In the genomic region with DNA sequence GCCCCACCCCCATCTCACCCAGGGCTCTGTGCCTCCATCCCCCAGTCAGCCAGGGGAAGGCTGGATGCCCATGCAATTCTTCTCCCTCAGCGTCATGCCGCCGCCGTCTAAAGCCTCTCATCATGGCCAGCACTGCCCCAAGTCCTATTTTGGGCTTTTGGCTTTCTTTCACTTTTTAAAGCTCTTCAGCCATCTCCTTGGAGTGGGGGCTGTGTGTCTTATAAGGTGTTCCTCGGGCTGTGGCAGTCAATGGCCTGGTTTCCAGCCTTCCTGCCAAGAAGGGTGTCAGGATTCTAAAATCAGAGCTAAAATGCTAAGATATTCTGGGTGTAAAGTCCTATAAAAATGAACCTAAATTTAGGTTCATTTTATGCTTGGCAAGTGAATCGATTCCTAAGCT, we compare ENCODE assay signal across 33 mouse cellular contexts. TPM values are rescaled to one million over a fixed set of nuclear protein-coding genes. Genes with fewer than 3 reads are reported as not detected.
DNase-seq lines count a peak whose midpoint lies in the region; ATAC-seq lines count a peak whose summit lies in the region.
"Had no signal": no experiment of that assay in that cellular context is flagged by ENCODE, and none has a peak within 500 bp of the region (broad histone marks: within the 10 kb centered on the region; RNA-seq: fewer than 3 reads in every experiment).

No protein-coding gene starts in this region.

- no peaks in the 10 kb centered on the region for H3K27me3 ChIP-seq in forebrain, embryonic 15.5 days
- H3K27me3 ChIP-seq in forebrain, embryonic 13.5 days, result no peaks in the 10 kb centered on the region; the same call in 1 of the 2 replicates
- 0 out of 2 replicates have a peak, but pooled peaks cover 3% of the 10 kb centered on the region for H3K27me3 ChIP-seq in heart, embryonic 15.5 days
- H3K27me3 ChIP-seq in heart, embryonic 10.5 days (ENCODE audit: insufficient read depth, poor library complexity, severe bottlenecking), result peaks cover 5% of the 10 kb centered on the region
- no peaks in the 10 kb centered on the region for H3K27me3 ChIP-seq in limb, embryonic 15.5 days
- H3K27me3 ChIP-seq in limb, embryonic 10.5 days (ENCODE audit: low read depth, poor library complexity, severe bottlenecking), result no peaks in the 10 kb centered on the region
- H3K27me3 ChIP-seq in stomach, embryonic 16.5 days (ENCODE audit: control insufficient read depth, insufficient read depth, low read length), result no peaks in the 10 kb centered on the region
- H3K27me3 ChIP-seq: CH12.LX; embryonic facial prominence, embryonic 15.5 days; heart, embryonic 12.5 days; hindbrain, embryonic 15.5 days; stomach, embryonic 15.5 days had no signal

- no peak overlapping the region for H3K4me2 ChIP-seq in forebrain, embryonic 15.5 days (replicated peaks)
- no peak overlapping the region for H3K4me2 ChIP-seq in forebrain, embryonic 13.5 days
- H3K4me2 ChIP-seq in heart, embryonic 15.5 days, result no peak overlapping the region
- no peak overlapping the region for H3K4me2 ChIP-seq in limb, embryonic 15.5 days
- no peak overlapping the region for H3K4me2 ChIP-seq in stomach, embryonic 16.5 days (ENCODE audit: low read depth, low read length)
- H3K4me2 ChIP-seq: embryonic facial prominence, embryonic 15.5 days; heart, embryonic 12.5 days; hindbrain, embryonic 15.5 days; midbrain, embryonic 11.5 days; stomach, embryonic 15.5 days had no signal

- no peak overlapping the region for H3K9ac ChIP-seq in forebrain, embryonic 15.5 days (replicated peaks)
- H3K9ac ChIP-seq in forebrain, embryonic 13.5 days, result no peak overlapping the region
- H3K9ac ChIP-seq in heart, embryonic 15.5 days, result no peak overlapping the region
- 0 out of 2 replicates have a peak overlapping the region, but pooled peaks have one; percentile 3 for H3K9ac ChIP-seq in limb, embryonic 15.5 days
- 0 out of 2 replicates have a peak overlapping the region, but pooled peaks have one; percentile 2 for H3K9ac ChIP-seq in stomach, embryonic 16.5 days (ENCODE audit: low read length)
- H3K9ac ChIP-seq: embryonic facial prominence, embryonic 15.5 days; heart, embryonic 12.5 days; hindbrain, embryonic 15.5 days; liver, embryonic 14.5 days; stomach, embryonic 15.5 days had no signal

- no peaks in the 10 kb centered on the region for H3K9me3 ChIP-seq in forebrain, embryonic 15.5 days
- peaks cover 2% of the 10 kb centered on the region; the same call in 1 of the 2 replicates for H3K9me3 ChIP-seq in forebrain, embryonic 13.5 days (replicated peaks)
- no peaks in the 10 kb centered on the region for H3K9me3 ChIP-seq in heart, embryonic 15.5 days (replicated peaks)
- H3K9me3 ChIP-seq in heart, embryonic 10.5 days, result no peaks in the 10 kb centered on the region
- H3K9me3 ChIP-seq in limb, embryonic 15.5 days, result no peaks in the 10 kb centered on the region
- H3K9me3 ChIP-seq in limb, embryonic 10.5 days (replicated peaks), result no peaks in the 10 kb centered on the region
- peaks cover 2% of the 10 kb centered on the region; the same call in 1 of the 2 replicates for H3K9me3 ChIP-seq in stomach, embryonic 16.5 days (replicated peaks; ENCODE audit: control insufficient read depth, low read length)
- H3K9me3 ChIP-seq: embryonic facial prominence, embryonic 15.5 days; hindbrain, embryonic 15.5 days; stomach, embryonic 15.5 days had no signal

- no peaks in the 10 kb centered on the region for H3K36me3 ChIP-seq in forebrain, embryonic 15.5 days
- no peaks in the 10 kb centered on the region for H3K36me3 ChIP-seq in forebrain, embryonic 13.5 days (ENCODE audit: poor library complexity, severe bottlenecking)
- no peaks in the 10 kb centered on the region for H3K36me3 ChIP-seq in heart, embryonic 15.5 days
- H3K36me3 ChIP-seq in heart, embryonic 10.5 days, result no peaks in the 10 kb centered on the region
- no peaks in the 10 kb centered on the region for H3K36me3 ChIP-seq in limb, embryonic 15.5 days
- no peaks in the 10 kb centered on the region for H3K36me3 ChIP-seq in limb, embryonic 10.5 days
- H3K36me3 ChIP-seq in stomach, embryonic 16.5 days (ENCODE audit: control insufficient read depth, insufficient read depth, low read length), result no peaks in the 10 kb centered on the region
- H3K36me3 ChIP-seq: embryonic facial prominence, embryonic 10.5 days; embryonic facial prominence, embryonic 15.5 days; hindbrain, embryonic 10.5 days; hindbrain, embryonic 15.5 days; stomach, embryonic 15.5 days had no signal

- ATAC-seq in forebrain, embryonic 15.5 days (replicated peaks), result no peak
- ATAC-seq in forebrain, embryonic 13.5 days, result no peak
- no peak for ATAC-seq in heart, embryonic 15.5 days (replicated peaks; ENCODE audit: insufficient number of reproducible peaks, insufficient read depth, low FRiP score, low read depth)
- no peak for ATAC-seq in limb, embryonic 15.5 days (ENCODE audit: insufficient number of reproducible peaks, low FRiP score, low TSS enrichment, low read depth)
- ATAC-seq in stomach, embryonic 16.5 days (ENCODE audit: insufficient read depth, low FRiP score), result no peak
- ATAC-seq: activated CD4-positive, CD25-positive, alpha-beta regulatory T cell, adult 4 months; forebrain, embryonic 14.5 days; midbrain, embryonic 16.5 days had no signal

- DNase-seq in heart, embryonic 10.5 days (ENCODE audit: low spot score), result no peak
- DNase-seq in limb, embryonic 10.5 days (ENCODE audit: low spot score), result no peak
- no peak for DNase-seq in urinary bladder, postnatal 25 days (ENCODE audit: low spot score)
- DNase-seq: adrenal gland, adult 2 months; adrenal gland, postnatal 36 days; cerebellum, adult 8-10 months; cerebellum, postnatal 25 days; gastrocnemius, postnatal 25 days; heart, adult 11 months; heart, postnatal 14 days; kidney, adult 18-20 months; left cerebral cortex, postnatal 4 days; liver; lung, adult 2 months; lung, postnatal 14 days had no signal

- 59% methylated on average over 6 of the region's 6 CpGs for WGBS in forebrain, embryonic 15.5 days
- WGBS in forebrain, embryonic 13.5 days, result 71% methylated on average over 6 of the region's 6 CpGs
- 51% methylated on average over 6 of the region's 6 CpGs for WGBS in heart, embryonic 15.5 days
- 70% methylated on average over 6 of the region's 6 CpGs for WGBS in heart, embryonic 10.5 days
- 43% methylated on average over 6 of the region's 6 CpGs for WGBS in limb, embryonic 15.5 days
- WGBS in limb, embryonic 10.5 days, result 71% methylated on average over 6 of the region's 6 CpGs
- 70% methylated on average over 6 of the region's 6 CpGs for WGBS in stomach, embryonic 16.5 days

- H3K4me3 ChIP-seq in forebrain, embryonic 15.5 days, result no peak overlapping the region
- H3K4me3 ChIP-seq in forebrain, embryonic 13.5 days, result no peak overlapping the region
- H3K4me3 ChIP-seq in heart, embryonic 15.5 days, result no peak overlapping the region
- no peak overlapping the region for H3K4me3 ChIP-seq in heart, embryonic 10.5 days
- no peak overlapping the region for H3K4me3 ChIP-seq in limb, embryonic 15.5 days
- H3K4me3 ChIP-seq in limb, embryonic 10.5 days, result no peak overlapping the region
- no peak overlapping the region for H3K4me3 ChIP-seq in stomach, embryonic 16.5 days (replicated peaks; ENCODE audit: low read length)
- H3K4me3 ChIP-seq: embryonic facial prominence, embryonic 10.5 days; embryonic facial prominence, embryonic 15.5 days; heart, embryonic 12.5 days; hindbrain, embryonic 10.5 days; hindbrain, embryonic 15.5 days; stomach, embryonic 15.5 days had no signal

- peak overlapping the region; percentile 43; the same call in 1 of the 2 replicates for H3K27ac ChIP-seq in forebrain, embryonic 15.5 days (replicated peaks)
- H3K27ac ChIP-seq in forebrain, embryonic 13.5 days, result no peak overlapping the region
- 0 out of 2 replicates have a peak overlapping the region, but pooled peaks have one; percentile 15 for H3K27ac ChIP-seq in heart, embryonic 15.5 days
- no peak overlapping the region for H3K27ac ChIP-seq in heart, embryonic 10.5 days
- H3K27ac ChIP-seq in limb, embryonic 15.5 days, result peak overlapping the region; percentile 48; the same call in 1 of the 2 replicates
- H3K27ac ChIP-seq in limb, embryonic 10.5 days, result no peak overlapping the region
- 0 out of 2 replicates have a peak overlapping the region, but pooled peaks have one; percentile 23 for H3K27ac ChIP-seq in stomach, embryonic 16.5 days (ENCODE audit: low read length)
- H3K27ac ChIP-seq: embryonic facial prominence, embryonic 10.5 days; embryonic facial prominence, embryonic 15.5 days; hindbrain, embryonic 10.5 days; hindbrain, embryonic 15.5 days; kidney, postnatal 0 days; liver, embryonic 14.5 days; stomach, embryonic 15.5 days had no signal

- H3K4me1 ChIP-seq in forebrain, embryonic 15.5 days, result peaks cover 17% of the 10 kb centered on the region; the same call in 1 of the 2 replicates
- H3K4me1 ChIP-seq in forebrain, embryonic 13.5 days, result peaks cover 9% of the 10 kb centered on the region
- H3K4me1 ChIP-seq in heart, embryonic 15.5 days (replicated peaks), result peaks cover 29% of the 10 kb centered on the region
- H3K4me1 ChIP-seq in heart, embryonic 10.5 days, result peaks cover 14% of the 10 kb centered on the region
- peaks cover 27% of the 10 kb centered on the region for H3K4me1 ChIP-seq in limb, embryonic 15.5 days
- no peaks in the 10 kb centered on the region; the same call in 1 of the 2 replicates for H3K4me1 ChIP-seq in limb, embryonic 10.5 days
- H3K4me1 ChIP-seq in stomach, embryonic 16.5 days (ENCODE audit: control insufficient read depth, insufficient read depth, low read length), result peaks cover 15% of the 10 kb centered on the region; the same call in 1 of the 2 replicates
- H3K4me1 ChIP-seq: hindbrain, embryonic 15.5 days had no signal

RNA-seq across cellular contexts. Expression of a gene that starts 39.6 kb away (rescaled TPM):
- 1.4 and 3.1 TPM in 2 replicates for polyA plus RNA-seq in forebrain, embryonic 15.5 days (2015; fragmentation: Nextera tagmentation; extraction: Ambion mirVana)
- 2.3 and 2.4 TPM in 2 replicates for polyA plus RNA-seq in forebrain, embryonic 13.5 days (2015; fragmentation: Nextera tagmentation; extraction: Ambion mirVana)
- 12.9 and 15.0 TPM in 2 replicates for polyA plus RNA-seq in heart, embryonic 15.5 days (2015; fragmentation: Nextera tagmentation; extraction: Ambion mirVana)
- polyA plus RNA-seq in heart, embryonic 10.5 days (2016; fragmentation: Nextera tagmentation; extraction: Ambion mirVana), result 1.1 and 1.5 TPM in 2 replicates
- polyA plus RNA-seq in limb, embryonic 15.5 days (2015; fragmentation: Nextera tagmentation; extraction: Ambion mirVana), result 25.0 and 26.9 TPM in 2 replicates
- polyA plus RNA-seq in limb, embryonic 10.5 days (2016; fragmentation: Nextera tagmentation; extraction: Ambion mirVana), result 4.9 and 8.4 TPM in 2 replicates
- 34.0 and 38.3 TPM in 2 replicates for polyA plus RNA-seq in stomach, embryonic 16.5 days (2015; fragmentation: Nextera tagmentation; extraction: Ambion mirVana)

Comparison
In these comparisons a context has a peak if more than half of its experiments do, and no peak if none do; other contexts are left out.
1. H3K27ac ChIP-seq: peak in forebrain, embryonic 15.5 days (single experiment), heart, embryonic 15.5 days (single experiment), limb, embryonic 15.5 days (single experiment) and stomach, embryonic 16.5 days (single experiment); none in forebrain, embryonic 13.5 days (single experiment), heart, embryonic 10.5 days (single experiment) and limb, embryonic 10.5 days (single experiment).
2. H3K9ac ChIP-seq: peak in limb, embryonic 15.5 days (single experiment) and stomach, embryonic 16.5 days (single experiment); none in forebrain, embryonic 15.5 days (single experiment), forebrain, embryonic 13.5 days (single experiment) and heart, embryonic 15.5 days (single experiment).